Mouse (Mus musculus): ENCODE measurements around the gene Fndc10.

- TF ChIP-seq CTCF (IDR thresholded peaks at IDR 0.05; ENCODE audit: low read depth, low read length) (no peak), TAL1 (conservative IDR thresholded peaks at IDR 0.05; ENCODE audit: low read depth, low read length) (no peak), POLR2AphosphoS5 (IDR thresholded peaks at IDR 0.05; ENCODE audit: insufficient replicate concordance, low read depth, low read length) (no peak), GATA1 (IDR thresholded peaks at IDR 0.05; ENCODE audit: borderline replicate concordance, low read length) (no peak)
These were observed 9.3 kb downstream of the Fndc10 start for GRCm38 (mm10) chr4:155703425-155703929.
